Mouse (Mus musculus) heart, adult 2 months (tissue): ENCODE measurements around the gene Idua.

ENCODE experiments used
- CTCF ChIP-seq: fragments of 200-600 bp; IDR thresholded peaks from 2 replicates; pipeline ENCODE4 v1.8.1; 2022; ENCODE audit warnings: antibody characterized with exemption, mild to moderate bottlenecking, moderate library complexity
- EP300 ChIP-seq: fragments of 200-500 bp; IDR thresholded peaks from 2 replicates; pipeline ENCODE4 v1.6.1; 2011; ENCODE audit warnings: low read depth, low read length, control low read depth; ENCODE audit not compliant: insufficient read depth
- POLR2A ChIP-seq: fragments of 200-500 bp; IDR thresholded peaks from 2 replicates; pipeline ENCODE4 v1.6.1; 2011; ENCODE audit warnings: mild to moderate bottlenecking, low read depth, low read length, control low read depth; ENCODE audit not compliant: insufficient read depth

DNA sequence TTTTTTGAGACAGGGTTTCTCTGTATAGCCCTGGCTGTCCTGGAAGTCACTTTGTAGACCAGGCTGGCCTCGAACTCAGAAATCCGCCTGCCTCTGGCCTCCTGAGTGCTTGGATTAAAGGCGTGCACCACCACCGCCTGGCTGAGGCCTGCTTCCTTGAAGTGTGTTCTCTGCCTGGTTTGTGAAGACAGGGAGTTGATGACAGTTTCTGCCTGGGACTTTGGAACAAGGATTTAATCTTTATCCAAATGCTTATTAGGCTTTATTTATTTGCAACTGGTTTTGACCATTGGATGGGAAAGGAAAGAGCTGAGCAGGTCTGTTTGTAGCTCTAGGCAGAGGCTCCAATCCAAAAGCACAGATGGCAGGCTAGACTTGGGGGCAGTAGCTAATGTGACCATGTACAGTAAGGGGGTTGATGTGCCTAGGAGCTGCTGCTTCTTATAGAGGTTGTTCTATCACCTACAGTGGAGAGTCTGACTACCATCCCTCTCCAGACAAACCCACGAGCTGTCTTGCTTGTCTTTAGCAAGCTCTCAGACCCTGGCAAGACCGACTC is 18.2 kb downstream of the Idua start:
- TF ChIP-seq CTCF (no peak), POLR2A (no peak), EP300 (no peak)
